Mouse (Mus musculus): ENCODE data around the gene Chst15. TPM values are rescaled to one million over a fixed set of nuclear protein-coding genes. Genes with fewer than 3 reads are reported as not detected.

Gene Chst15
- polyA plus RNA-seq, 1 experiment, result 5.7 TPM

- TF ChIP-seq CTCF (IDR thresholded peaks at IDR 0.05; ENCODE audit: extremely low read depth, insufficient read length, insufficient replicate concordance, low read depth, low read length), result no peak
- TF ChIP-seq POLR2A (IDR thresholded peaks at IDR 0.05; ENCODE audit: low read depth, low read length), result no peak
- Histone ChIP-seq H3K27me3 (ENCODE audit: control insufficient read depth, insufficient read depth, low read length) (no peaks in the 10 kb centered on the region), H3K4me3 (ENCODE audit: low read depth, low read length) (no peak overlapping the region), H3K36me3 (ENCODE audit: control insufficient read depth, insufficient read depth, low read length) (no peaks in the 10 kb centered on the region), H3K27ac (ENCODE audit: insufficient read depth, low read depth, low read length) (no peak overlapping the region), H3K4me1 (ENCODE audit: control insufficient read depth, insufficient read depth, insufficient read length, low read length) (no peaks in the 10 kb centered on the region)
- WGBS, result 73% methylated on average over 8 of the region's 8 CpGs
Measured at GRCm38 (mm10) chr7:132227075-132227640, 89.9 kb downstream of the Chst15 start.

GRCm38 (mm10) chr7:132226379-132227074 is 90.5 kb downstream of the Chst15 start:
- no peak overlapping the region for H3K4me3 ChIP-seq (ENCODE audit: low read depth, low read length)
- H3K27me3 ChIP-seq (ENCODE audit: control insufficient read depth, insufficient read depth, low read length), result no peaks in the 10 kb centered on the region
- TF ChIP-seq CTCF (IDR thresholded peaks at IDR 0.05; ENCODE audit: extremely low read depth, insufficient read length, insufficient replicate concordance, low read depth, low read length), result peak; percentile 58; the same call in 1 of the 2 replicates
- no peak for TF ChIP-seq POLR2A (IDR thresholded peaks at IDR 0.05; ENCODE audit: low read depth, low read length)
- WGBS, result 60% methylated on average over 6 of the region's 6 CpGs
- no peaks in the 10 kb centered on the region for H3K4me1 ChIP-seq (ENCODE audit: control insufficient read depth, insufficient read depth, insufficient read length, low read length)
- H3K36me3 ChIP-seq (ENCODE audit: control insufficient read depth, insufficient read depth, low read length), result no peaks in the 10 kb centered on the region
- no peak overlapping the region for H3K27ac ChIP-seq (ENCODE audit: insufficient read depth, low read depth, low read length)

- no peak overlapping the region for H3K4me3 ChIP-seq (ENCODE audit: low read depth, low read length)
- H3K4me1 ChIP-seq (ENCODE audit: control insufficient read depth, insufficient read depth, insufficient read length, low read length), result no peaks in the 10 kb centered on the region
- 36% methylated on average over 10 of the region's 10 CpGs for WGBS
- H3K27ac ChIP-seq (ENCODE audit: insufficient read depth, low read depth, low read length), result no peak overlapping the region
- H3K27me3 ChIP-seq (ENCODE audit: control insufficient read depth, insufficient read depth, low read length), result no peaks in the 10 kb centered on the region
- H3K36me3 ChIP-seq (ENCODE audit: control insufficient read depth, insufficient read depth, low read length), result no peaks in the 10 kb centered on the region
- TF ChIP-seq CTCF (IDR thresholded peaks at IDR 0.05; ENCODE audit: extremely low read depth, insufficient read length, insufficient replicate concordance, low read depth, low read length) (no peak), POLR2A (IDR thresholded peaks at IDR 0.05; ENCODE audit: low read depth, low read length) (no peak)
Measured at GRCm38 (mm10) chr7:132223452-132224141, 93.4 kb downstream of the Chst15 start.

- Histone ChIP-seq H3K36me3 (ENCODE audit: control insufficient read depth, insufficient read depth, low read length) (no peaks in the 10 kb centered on the region), H3K27ac (ENCODE audit: insufficient read depth, low read depth, low read length) (no peak overlapping the region), H3K4me1 (ENCODE audit: control insufficient read depth, insufficient read depth, insufficient read length, low read length) (no peaks in the 10 kb centered on the region), H3K4me3 (ENCODE audit: low read depth, low read length) (no peak overlapping the region), H3K27me3 (ENCODE audit: control insufficient read depth, insufficient read depth, low read length) (no peaks in the 10 kb centered on the region)
- TF ChIP-seq POLR2A (IDR thresholded peaks at IDR 0.05; ENCODE audit: low read depth, low read length) (no peak), CTCF (IDR thresholded peaks at IDR 0.05; ENCODE audit: extremely low read depth, insufficient read length, insufficient replicate concordance, low read depth, low read length) (no peak)
- 65% methylated on average over 10 of the region's 10 CpGs for WGBS
Measured at GRCm38 (mm10) chr7:132214031-132214430, 103.0 kb downstream of the Chst15 start.

- no peaks in the 10 kb centered on the region for H3K4me1 ChIP-seq (ENCODE audit: control insufficient read depth, insufficient read depth, insufficient read length, low read length)
- H3K36me3 ChIP-seq (ENCODE audit: control insufficient read depth, insufficient read depth, low read length), result no peaks in the 10 kb centered on the region
- WGBS, result 8% methylated on average over 8 of the region's 8 CpGs
- no peaks in the 10 kb centered on the region for H3K27me3 ChIP-seq (ENCODE audit: control insufficient read depth, insufficient read depth, low read length)
- H3K27ac ChIP-seq (ENCODE audit: insufficient read depth, low read depth, low read length), result no peak overlapping the region
- TF ChIP-seq CTCF (IDR thresholded peaks at IDR 0.05; ENCODE audit: extremely low read depth, insufficient read length, insufficient replicate concordance, low read depth, low read length) (peak; percentile 91), POLR2A (IDR thresholded peaks at IDR 0.05; ENCODE audit: low read depth, low read length) (no peak)
- no peak overlapping the region for H3K4me3 ChIP-seq (ENCODE audit: low read depth, low read length)
Measured at GRCm38 (mm10) chr7:132213460-132213859, 103.6 kb downstream of the Chst15 start.

- H3K27me3 ChIP-seq (ENCODE audit: control insufficient read depth, insufficient read depth, low read length), result no peaks in the 10 kb centered on the region
- no peaks in the 10 kb centered on the region for H3K36me3 ChIP-seq (ENCODE audit: control insufficient read depth, insufficient read depth, low read length)
- 68% methylated on average over 6 of the region's 6 CpGs for WGBS
- no peaks in the 10 kb centered on the region for H3K4me1 ChIP-seq (ENCODE audit: control insufficient read depth, insufficient read depth, insufficient read length, low read length)
- no peak overlapping the region for H3K27ac ChIP-seq (ENCODE audit: insufficient read depth, low read depth, low read length)
- no peak overlapping the region for H3K4me3 ChIP-seq (ENCODE audit: low read depth, low read length)
- TF ChIP-seq CTCF (IDR thresholded peaks at IDR 0.05; ENCODE audit: extremely low read depth, insufficient read length, insufficient replicate concordance, low read depth, low read length) (no peak), POLR2A (IDR thresholded peaks at IDR 0.05; ENCODE audit: low read depth, low read length) (no peak)
Measured at GRCm38 (mm10) chr7:132211920-132212701, 104.9 kb downstream of the Chst15 start.

Measured in small intestine, adult 2 months (tissue).